Mouse (Mus musculus): ENCODE data around the gene Pxk.

- TF ChIP-seq CTCF (IDR thresholded peaks at IDR 0.05; ENCODE audit: control insufficient read depth, insufficient read depth, low read length) (no peak), POLR2A (IDR thresholded peaks at IDR 0.05; ENCODE audit: borderline replicate concordance, control insufficient read depth, low read depth, low read length) (no peak)
These were observed 56.1 kb downstream of the Pxk start for GRCm38 (mm10) chr14:8154072-8154471.
